Mouse (Mus musculus) CH12.LX (cell line): Measurements from ENCODE around the gene Cd248.

Source experiments
- CTCF ChIP-seq, 2 experiments: IDR thresholded peaks in 1 of 2; conservative IDR thresholded peaks in 1 of 2; 2 replicates each; pipeline ENCODE4 v1.5.1; 2011 to 2012; ENCODE audit warnings: low read depth in 2 of 2, low read length in 2 of 2, improper control_type of control experiment in 1 of 2, inconsistent platforms in 1 of 2, mild to moderate bottlenecking in 1 of 2, moderate library complexity in 1 of 2
- EP300 ChIP-seq: IDR thresholded peaks from 2 replicates; pipeline ENCODE4 v1.6.1; 2011; ENCODE audit warnings: low read length, improper control_type of control experiment
- JUN ChIP-seq: IDR thresholded peaks from 2 replicates; pipeline ENCODE4 v1.6.1; 2011; ENCODE audit warnings: low read depth, mild to moderate bottlenecking, low read length, improper control_type of control experiment, moderate library complexity; ENCODE audit not compliant: insufficient read depth
- MYC ChIP-seq: IDR thresholded peaks from 2 replicates; pipeline ENCODE4 v1.6.1; 2011; ENCODE audit warnings: low read depth, mild to moderate bottlenecking, improper control_type of control experiment, low read length

- TF ChIP-seq CTCF (conservative IDR thresholded peaks at IDR 0.05 in 1 of 2, IDR thresholded peaks at IDR 0.05 in 1 of 2; ENCODE audit: low read depth in 2 of 2, low read length in 2 of 2) (no peak), JUN (no peak), MYC (no peak), EP300 (no peak)
These were observed 19.5 kb upstream of the Cd248 start for GRCm38 (mm10) chr19:5048138-5049056.
